Mouse (Mus musculus): ENCODE measurements around the gene Rasgrf1. TPM values are rescaled to one million over a fixed set of nuclear protein-coding genes. Genes with fewer than 3 reads are reported as not detected.

Gene Rasgrf1
- polyA plus RNA-seq, 1 experiment = not detected

- WGBS = 74% methylated on average over 10 of the region's 10 CpGs
- Histone ChIP-seq H3K4me3 (replicated peaks; ENCODE audit: control insufficient read depth, low read depth, low read length) (no peak overlapping the region), H3K27ac (ENCODE audit: control insufficient read depth, insufficient read depth, low read depth, low read length, poor library complexity) (no peak overlapping the region), H3K4me1 (ENCODE audit: control insufficient read depth, insufficient read depth, low read length) (peaks cover 1% of the 10 kb centered on the region)
- TF ChIP-seq POLR2A (IDR thresholded peaks at IDR 0.05; ENCODE audit: borderline replicate concordance, control insufficient read depth, low read depth, low read length) (no peak), CTCF (IDR thresholded peaks at IDR 0.05; ENCODE audit: control insufficient read depth, insufficient read depth, low read length) (no peak)
Measured at GRCm38 (mm10) chr9:89974463-89974931, 64.8 kb downstream of the Rasgrf1 start.

GRCm38 (mm10) chr9:89976366-89976940, 66.7 kb downstream of the Rasgrf1 start:
- TF ChIP-seq CTCF (IDR thresholded peaks at IDR 0.05; ENCODE audit: control insufficient read depth, insufficient read depth, low read length) (no peak), POLR2A (IDR thresholded peaks at IDR 0.05; ENCODE audit: borderline replicate concordance, control insufficient read depth, low read depth, low read length) (no peak)
- WGBS = 83% methylated on average over 6 of the region's 6 CpGs

DNA sequence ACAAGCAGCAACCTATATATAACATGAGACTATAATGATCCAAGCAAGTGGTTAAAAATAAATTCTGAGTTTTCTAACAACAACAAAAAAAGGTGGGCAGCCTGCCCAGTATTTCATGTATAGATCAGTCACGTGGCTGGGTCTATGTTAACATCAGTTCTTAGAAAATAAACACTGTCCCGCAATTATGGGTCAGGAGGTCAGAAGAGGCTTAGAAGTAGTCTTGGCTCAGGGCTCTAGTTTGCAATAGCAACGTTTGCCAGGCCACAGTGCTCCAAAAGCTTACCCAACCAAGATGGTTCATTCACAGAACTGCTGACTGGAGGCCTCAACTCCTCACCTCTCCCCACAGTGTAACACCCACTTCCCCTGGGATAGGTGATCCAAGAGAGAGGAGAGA, 69.5 kb downstream of the Rasgrf1 start:
- H3K4me3 ChIP-seq (replicated peaks; ENCODE audit: control insufficient read depth, low read depth, low read length) = no peak overlapping the region
- WGBS = 43% methylated on average over 3 of the region's 3 CpGs
- H3K4me1 ChIP-seq (ENCODE audit: control insufficient read depth, insufficient read depth, low read length) = peaks cover 1% of the 10 kb centered on the region
- no peak overlapping the region for H3K27ac ChIP-seq (ENCODE audit: control insufficient read depth, insufficient read depth, low read depth, low read length, poor library complexity)
- TF ChIP-seq CTCF (IDR thresholded peaks at IDR 0.05; ENCODE audit: control insufficient read depth, insufficient read depth, low read length) (no peak), POLR2A (IDR thresholded peaks at IDR 0.05; ENCODE audit: borderline replicate concordance, control insufficient read depth, low read depth, low read length) (no peak)

More at GRCm38 (mm10) chr9:89976366-89976940, 66.7 kb downstream of the Rasgrf1 start:
- Histone ChIP-seq H3K4me3 (replicated peaks; ENCODE audit: control insufficient read depth, low read depth, low read length) (no peak overlapping the region), H3K4me1 (ENCODE audit: control insufficient read depth, insufficient read depth, low read length) (peaks cover 1% of the 10 kb centered on the region), H3K27ac (ENCODE audit: control insufficient read depth, insufficient read depth, low read depth, low read length, poor library complexity) (no peak overlapping the region)

- H3K27ac ChIP-seq (ENCODE audit: control insufficient read depth, insufficient read depth, low read depth, low read length, poor library complexity) = no peak overlapping the region
- TF ChIP-seq POLR2A (IDR thresholded peaks at IDR 0.05; ENCODE audit: borderline replicate concordance, control insufficient read depth, low read depth, low read length) = no peak
- 68% methylated on average over 1 of the region's 1 CpGs for WGBS
- H3K4me1 ChIP-seq (ENCODE audit: control insufficient read depth, insufficient read depth, low read length) = peaks cover 1% of the 10 kb centered on the region
- H3K4me3 ChIP-seq (replicated peaks; ENCODE audit: control insufficient read depth, low read depth, low read length) = no peak overlapping the region
Measured at GRCm38 (mm10) chr9:89982256-89982655, 72.5 kb downstream of the Rasgrf1 start.

DNA sequence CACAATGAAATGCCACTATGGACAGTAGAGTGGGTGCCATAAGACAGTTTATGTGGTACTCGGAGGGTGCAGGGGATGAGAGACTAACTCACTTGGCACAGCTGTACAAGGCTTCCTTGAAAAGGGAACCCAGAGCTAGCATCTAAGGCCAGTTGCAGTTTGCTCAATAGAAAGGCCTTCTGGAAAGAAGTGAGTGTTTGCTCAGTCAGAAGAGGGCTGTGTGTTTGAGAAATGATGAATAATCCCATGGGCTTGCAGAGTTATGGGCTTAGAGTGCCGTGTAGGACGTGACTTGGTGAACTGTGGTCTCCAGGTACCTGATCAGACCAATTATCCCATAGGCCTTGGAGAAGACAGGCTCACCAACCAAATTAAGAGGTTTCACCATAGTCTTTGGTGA, 78.3 kb downstream of the Rasgrf1 start:
- no peak for TF ChIP-seq CTCF (IDR thresholded peaks at IDR 0.05; ENCODE audit: control insufficient read depth, insufficient read depth, low read length)
- TF ChIP-seq POLR2A (IDR thresholded peaks at IDR 0.05; ENCODE audit: borderline replicate concordance, control insufficient read depth, low read depth, low read length) = no peak
- WGBS = 62% methylated on average over 3 of the region's 3 CpGs
- Histone ChIP-seq H3K4me1 (ENCODE audit: control insufficient read depth, insufficient read depth, low read length) (peaks cover 1% of the 10 kb centered on the region), H3K4me3 (replicated peaks; ENCODE audit: control insufficient read depth, low read depth, low read length) (no peak overlapping the region), H3K27ac (ENCODE audit: control insufficient read depth, insufficient read depth, low read depth, low read length, poor library complexity) (no peak overlapping the region; the same call in 1 of the 2 replicates)

DNA sequence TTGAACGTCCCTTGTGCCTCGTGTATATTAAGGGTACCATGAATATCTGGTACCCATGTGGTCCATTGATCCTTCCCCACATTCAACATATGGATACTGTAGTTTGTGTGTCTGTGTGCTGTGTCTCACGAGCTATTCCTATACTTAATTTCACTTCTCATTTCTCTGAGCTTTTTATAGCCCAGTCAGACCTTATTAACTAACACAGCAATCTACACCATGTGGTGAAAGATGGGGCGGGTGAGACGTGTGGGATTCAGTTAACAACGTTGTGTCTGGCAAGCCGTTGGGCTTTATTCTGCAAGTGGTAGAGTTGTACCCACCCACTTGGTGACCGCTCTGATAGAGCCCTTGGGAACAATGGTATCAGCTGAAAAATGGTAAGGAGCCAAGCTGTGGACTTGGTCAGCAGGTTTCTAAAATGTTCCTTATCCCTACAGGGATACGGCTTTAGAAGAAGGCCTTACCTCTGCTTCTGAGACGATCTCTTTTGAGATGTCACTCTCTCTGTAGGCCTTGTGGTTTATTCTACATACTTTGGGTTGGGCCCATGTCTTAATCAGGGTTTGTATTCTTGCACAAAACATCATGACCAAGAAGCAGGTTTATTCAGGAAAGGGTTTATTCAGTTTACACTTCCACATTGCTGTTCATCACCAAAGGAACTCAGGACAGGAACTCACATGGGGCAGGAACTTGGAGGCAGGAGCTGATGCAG, 79.3 kb downstream of the Rasgrf1 start:
- H3K4me3 ChIP-seq (replicated peaks; ENCODE audit: control insufficient read depth, low read depth, low read length) = no peak overlapping the region
- no peak overlapping the region for H3K27ac ChIP-seq (ENCODE audit: control insufficient read depth, insufficient read depth, low read depth, low read length, poor library complexity)
- TF ChIP-seq CTCF (IDR thresholded peaks at IDR 0.05; ENCODE audit: control insufficient read depth, insufficient read depth, low read length) (no peak), POLR2A (IDR thresholded peaks at IDR 0.05; ENCODE audit: borderline replicate concordance, control insufficient read depth, low read depth, low read length) (no peak)
- H3K4me1 ChIP-seq (ENCODE audit: control insufficient read depth, insufficient read depth, low read length) = peaks cover 1% of the 10 kb centered on the region
- WGBS = 53% methylated on average over 10 of the region's 10 CpGs

- WGBS = 53% methylated on average over 3 of the region's 3 CpGs
- TF ChIP-seq CTCF (IDR thresholded peaks at IDR 0.05; ENCODE audit: control insufficient read depth, insufficient read depth, low read length) = no peak
- TF ChIP-seq POLR2A (IDR thresholded peaks at IDR 0.05; ENCODE audit: borderline replicate concordance, control insufficient read depth, low read depth, low read length) = no peak
- no peaks in the 10 kb centered on the region; the same call in 1 of the 2 replicates for H3K4me1 ChIP-seq (ENCODE audit: control insufficient read depth, insufficient read depth, low read length)
- no peak overlapping the region for H3K27ac ChIP-seq (ENCODE audit: control insufficient read depth, insufficient read depth, low read depth, low read length, poor library complexity)
- H3K4me3 ChIP-seq (replicated peaks; ENCODE audit: control insufficient read depth, low read depth, low read length) = no peak overlapping the region
Measured at GRCm38 (mm10) chr9:90006432-90006831, 96.7 kb downstream of the Rasgrf1 start.

DNA sequence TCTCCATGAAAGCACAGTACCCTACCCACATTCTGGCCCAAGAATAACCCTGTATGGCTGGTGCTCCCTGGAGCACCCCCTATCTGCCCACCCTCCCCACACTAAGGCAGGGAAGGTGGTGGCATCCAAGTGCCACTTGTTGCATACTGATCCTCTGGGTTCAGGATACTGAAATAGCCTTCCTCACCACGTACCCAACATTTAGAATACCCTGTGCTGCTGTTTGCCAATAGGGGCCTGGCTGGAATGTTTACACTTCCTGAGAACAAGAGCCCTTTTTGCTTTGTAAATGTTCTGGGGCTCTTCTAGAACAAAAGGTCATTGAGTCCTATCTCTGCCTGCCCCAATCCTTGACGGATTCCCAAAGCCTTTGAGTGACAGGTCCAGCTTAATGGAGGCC, 97.4 kb downstream of the Rasgrf1 start:
- H3K4me1 ChIP-seq (ENCODE audit: control insufficient read depth, insufficient read depth, low read length) = no peaks in the 10 kb centered on the region; the same call in 1 of the 2 replicates
- no peak overlapping the region for H3K27ac ChIP-seq (ENCODE audit: control insufficient read depth, insufficient read depth, low read depth, low read length, poor library complexity)
- TF ChIP-seq CTCF (IDR thresholded peaks at IDR 0.05; ENCODE audit: control insufficient read depth, insufficient read depth, low read length) (no peak), POLR2A (IDR thresholded peaks at IDR 0.05; ENCODE audit: borderline replicate concordance, control insufficient read depth, low read depth, low read length) (no peak)
- WGBS = 53% methylated on average over 2 of the region's 2 CpGs
- no peak overlapping the region for H3K4me3 ChIP-seq (replicated peaks; ENCODE audit: control insufficient read depth, low read depth, low read length)

All from bone marrow, adult 2 months (tissue).